ENCODE assay signal across 9 mouse cellular contexts in genomic region chr3:79286031-79286375, GRCm38 (mm10). TPM values are rescaled to one million over a fixed set of nuclear protein-coding genes. Genes with fewer than 3 reads are reported as not detected.
DNase-seq lines count a peak whose midpoint lies in the region; ATAC-seq lines count a peak whose summit lies in the region.
"Had no signal": no experiment of that assay in that cellular context is flagged by ENCODE, and none has a peak within 500 bp of the region (broad histone marks: within the 10 kb centered on the region; RNA-seq: fewer than 3 reads in every experiment).

No protein-coding gene starts in this region.

- peak overlapping the region; percentile 71 for H3K4me2 ChIP-seq in hindbrain, embryonic 11.5 days (replicated peaks; ENCODE audit: low read depth, low read length)

- peak overlapping the region; percentile 96 for H3K4me3 ChIP-seq in brown adipose tissue, adult 24 weeks (ENCODE audit: insufficient read depth, low read depth, low read length)
- peak overlapping the region; percentile 89 for H3K4me3 ChIP-seq in hindbrain, embryonic 11.5 days (ENCODE audit: low read depth, low read length)

- WGBS in hindbrain, embryonic 11.5 days, result 0% methylated on average over 10 of the region's 10 CpGs

- 0 out of 2 replicates have a peak, but pooled peaks have one; percentile 23 for ATAC-seq in hindbrain, embryonic 11.5 days (ENCODE audit: low FRiP score)
- peak; percentile 2; the same call in 1 of the 2 replicates for ATAC-seq in megakaryocyte progenitor cell, adult 5-6 weeks (replicated peaks; ENCODE audit: poor library complexity)

- H3K27ac ChIP-seq in brown adipose tissue, adult 24 weeks (replicated peaks; ENCODE audit: low read depth, low read length), result peak overlapping the region; percentile 78
- H3K27ac ChIP-seq in hindbrain, embryonic 11.5 days (ENCODE audit: low read depth, low read length), result peak overlapping the region; percentile 96

- H3K36me3 ChIP-seq in hindbrain, embryonic 11.5 days (ENCODE audit: control insufficient read depth, insufficient read depth, low read length), result no peaks in the 10 kb centered on the region

- intact Hi-C loops in heart, postnatal 36 days (cut with DNase I), result loop anchor here (1.0 to 10.0 kb wide), 5 partner anchors 34 to 331 kb away; no protein-coding TSS in a partner anchor
- intact Hi-C loops in left cerebral cortex, postnatal 14 days (cut with DNase I), result loop anchor here (5.0 kb wide), 5 partner anchors 64 to 301 kb away; partner anchors contain the start of gene Fnip2

- H3K9ac ChIP-seq in hindbrain, embryonic 11.5 days (ENCODE audit: low read depth, low read length), result peak overlapping the region; percentile 90

- H3K4me1 ChIP-seq in brown adipose tissue, adult 24 weeks (ENCODE audit: control insufficient read depth, insufficient read depth, insufficient read length, low read length), result peaks cover 25% of the 10 kb centered on the region
- H3K4me1 ChIP-seq in hindbrain, embryonic 11.5 days (replicated peaks; ENCODE audit: control insufficient read depth, insufficient read depth, low read length), result peaks cover 2% of the 10 kb centered on the region

- DNase-seq in heart, adult 8-10 months (ENCODE audit: low spot score), result peak; percentile 48
- DNase-seq in heart, postnatal 36 days, result no peak
- peak; percentile 50 for DNase-seq in A20 (ENCODE audit: low read depth, low spot score)
- DNase-seq in hindbrain, embryonic 11.5 days (ENCODE audit: low spot score), result peak; percentile 60
- no peak for DNase-seq in left cerebral cortex, postnatal 14 days (ENCODE audit: low spot score in 2 of 2)
- DNase-seq in cerebellum, adult 11-12 months, result no peak

- H3K27me3 ChIP-seq in hindbrain, embryonic 11.5 days (ENCODE audit: control insufficient read depth, insufficient read depth, low read length), result peaks cover 2% of the 10 kb centered on the region; the same call in 1 of the 2 replicates

- no peaks in the 10 kb centered on the region for H3K9me3 ChIP-seq in hindbrain, embryonic 11.5 days (ENCODE audit: control insufficient read depth, low read length)

RNA-seq across cellular contexts. Expression of gene Rapgef2, which starts 0.3 kb away (rescaled TPM):
- 10 to 100 TPM; 28.3 to 34.8 (median 32.0) TPM for total RNA-seq in heart, adult 8-10 months (2022)
- total RNA-seq in heart, postnatal 36 days (2021), result 10 to 100 TPM; 35.1 to 35.4 TPM
- 6.6 and 8.9 TPM in 2 replicates for polyA plus RNA-seq in brown adipose tissue, adult 24 weeks (2012; ENCODE audit: insufficient read depth, insufficient read length, missing spikeins)
- 6.7 and 8.1 TPM in 2 replicates for polyA plus RNA-seq in hindbrain, embryonic 11.5 days (2014; fragmentation: Nextera tagmentation; extraction: Ambion mirVana)
- 15.1 and 17.5 TPM in 2 replicates for total RNA-seq in megakaryocyte progenitor cell, adult 5-6 weeks (2015)
- total RNA-seq in megakaryocyte progenitor cell, adult 5-6 weeks (2017), result 12.4 and 14.4 TPM in 2 replicates
- 100 to 1,000 TPM; 102 to 103 TPM for total RNA-seq in left cerebral cortex, postnatal 14 days (2021)

RNA-seq across cellular contexts. Expression of gene Gm17359, which starts 50.5 kb away (rescaled TPM):
- total RNA-seq in heart, adult 8-10 months (2022), result not detected
- total RNA-seq in heart, postnatal 36 days (2021), result not detected
- polyA plus RNA-seq in brown adipose tissue, adult 24 weeks (2012; ENCODE audit: insufficient read depth, insufficient read length, missing spikeins), result not detected in 2 replicates
- not detected in 2 replicates for polyA plus RNA-seq in hindbrain, embryonic 11.5 days (2014; fragmentation: Nextera tagmentation; extraction: Ambion mirVana)
- total RNA-seq in megakaryocyte progenitor cell, adult 5-6 weeks (2015), result not detected in 2 replicates
- not detected in 2 replicates for total RNA-seq in megakaryocyte progenitor cell, adult 5-6 weeks (2017)
- not detected for total RNA-seq in left cerebral cortex, postnatal 14 days (2021)
- polyA plus RNA-seq: large intestine, adult 2 months had no signal

Comparison
In these comparisons a context has a peak if more than half of its experiments do, and no peak if none do; other contexts are left out.
1. DNase-seq: peak in heart, adult 8-10 months (single experiment), A20 (single experiment) and hindbrain, embryonic 11.5 days (single experiment); none in heart, postnatal 36 days (0 of 2), left cerebral cortex, postnatal 14 days (0 of 2) and cerebellum, adult 11-12 months (single experiment).